In genomic region chr12:21373100-21373819, GRCm38 (mm10) we compare ENCODE assay signal across 8 mouse cellular contexts. TPM values are rescaled to one million over a fixed set of nuclear protein-coding genes. Genes with fewer than 3 reads are reported as not detected.
A peak's percentile ranks its signal among the peaks of the same experiment; 100 is the strongest.
DNase-seq lines count a peak whose midpoint lies in the region; ATAC-seq and TF ChIP-seq lines count a peak whose summit lies in the region.

Adam17 (minus strand) TSS chr12:21373632.

- under 1% methylated on average over 55 of the region's 55 CpGs for WGBS in hindbrain, postnatal 0 days

- peak; percentile 85 for ATAC-seq in common myeloid progenitor, adult 5-6 weeks (replicated peaks; ENCODE audit: low read depth, poor library complexity, severe bottlenecking)
- ATAC-seq in hindbrain, postnatal 0 days, result peak; percentile 98
- ATAC-seq in megakaryocyte, adult 5-6 weeks (ENCODE audit: poor library complexity, severe bottlenecking), result peak; percentile 94

- H3K36me3 ChIP-seq in hindbrain, postnatal 0 days (ENCODE audit: insufficient read depth, low read length), result no peaks in the 10 kb centered on the region

- peak within 1 kb of the TSS; percentile 69 for H3K4me2 ChIP-seq in hindbrain, postnatal 0 days (ENCODE audit: low read depth, low read length)

- H3K4me3 ChIP-seq in gastrocnemius, adult 2 months, result peak within 1 kb of the TSS; percentile 98
- H3K4me3 ChIP-seq in hindbrain, postnatal 0 days (ENCODE audit: low read length), result peak within 1 kb of the TSS; percentile 82
- H3K4me3 ChIP-seq in left cerebral cortex, adult 2 months, result peak within 1 kb of the TSS; percentile 77

- no peaks in the 10 kb centered on the region; the same call in 1 of the 2 replicates for H3K4me1 ChIP-seq in hindbrain, postnatal 0 days (ENCODE audit: insufficient read depth, low read length)

- H3K9me3 ChIP-seq in hindbrain, postnatal 0 days (ENCODE audit: low read length), result no peaks in the 10 kb centered on the region

- H3K9ac ChIP-seq in hindbrain, postnatal 0 days (replicated peaks; ENCODE audit: low read length), result peak within 1 kb of the TSS; percentile 75

- H3K27me3 ChIP-seq in hindbrain, postnatal 0 days (ENCODE audit: insufficient read depth, low read length), result no peaks in the 10 kb centered on the region

- intact Hi-C loops in gastrocnemius, adult 2 months (cut with DNase I), result loop anchor here (5.0 to 10.0 kb wide), 3 partner anchors 86 to 172 kb away; partner anchors contain the start of genes Cpsf3 and Itgb1bp1
- intact Hi-C loops in left cerebral cortex, adult 2 months (cut with DNase I), result loop anchor here (2.0 to 5.0 kb wide), 3 partner anchors 44 to 86 kb away; partner anchors contain the start of genes Cpsf3, Iah1, Itgb1bp1 and Ywhaq

- peak; percentile 99 for DNase-seq in ZHBTc4 (ENCODE audit: low read depth, low spot score)
- peak; percentile 98 for DNase-seq in gastrocnemius, adult 2 months
- DNase-seq in hindbrain, postnatal 0 days (ENCODE audit: low spot score), result peak; percentile 98
- DNase-seq in left cerebral cortex, adult 2 months (ENCODE audit: extremely low spot score in 1 of 2, low spot score in 2 of 2), result peak; percentile 97
- DNase-seq in right cerebral cortex, adult 2 months (ENCODE audit: low spot score in 2 of 2), result peak; percentile 94 to 95
- DNase-seq in urinary bladder, postnatal 14 days (ENCODE audit: low spot score), result peak; percentile 96

- peak; percentile 76 for TF ChIP-seq CTCF in gastrocnemius, adult 2 months (IDR thresholded peaks at IDR 0.05)
- TF ChIP-seq CTCF in hindbrain, postnatal 0 days (IDR thresholded peaks at IDR 0.05; ENCODE audit: low read depth), result peak; percentile 78
- TF ChIP-seq CTCF in left cerebral cortex, adult 2 months (IDR thresholded peaks at IDR 0.05), result peak; percentile 79

- peak within 1 kb of the TSS; percentile 96 for H3K27ac ChIP-seq in gastrocnemius, adult 2 months
- H3K27ac ChIP-seq in hindbrain, postnatal 0 days, result peak within 1 kb of the TSS; percentile 92
- peak within 1 kb of the TSS; percentile 92 for H3K27ac ChIP-seq in left cerebral cortex, adult 2 months

RNA-seq across cellular contexts. Expression of gene Adam17, which starts in this region (rescaled TPM):
- 55.2 and 61.6 TPM in 2 replicates for total RNA-seq in common myeloid progenitor, adult 5-6 weeks (2017)
- total RNA-seq in gastrocnemius, adult 2 months (2021), result 10 to 100 TPM; 19.3 to 33.8 TPM
- total RNA-seq in hindbrain, postnatal 0 days (2014; rRNA removed), result 16.4 and 18.9 TPM in 2 replicates
- 13.9 and 15.7 TPM in 2 replicates for polyA plus RNA-seq in hindbrain, postnatal 0 days (2015; fragmentation: Nextera tagmentation; extraction: Ambion mirVana)
- total RNA-seq in left cerebral cortex, adult 2 months (2021), result 10 to 100 TPM; 18.1 to 20.6 TPM
- total RNA-seq in megakaryocyte, adult 5-6 weeks (2015), result 43.5 and 46.9 TPM in 2 replicates
- 73.9 and 77.0 TPM in 2 replicates for total RNA-seq in megakaryocyte, adult 5-6 weeks (2017)

Comparison
In these comparisons a context has a peak if more than half of its experiments do, and no peak if none do; other contexts are left out.
1. Peak in every context shown above with its lines: DNase-seq, ATAC-seq, H3K4me3 ChIP-seq and H3K27ac ChIP-seq.